Mouse (Mus musculus): ENCODE data around the gene Rfx7.
"Not testable (repeated sequence)": the region's sequence is repeated elsewhere in the genome, so short reads cannot be mapped to it uniquely, and the experiment has no call there.

The Rfx7 gene

GRCm38 (mm10) chr9:72663534-72663918, 131.5 kb downstream of the Rfx7 start:
- no peak for DNase-seq (ENCODE audit: low read depth, low spot score)

GRCm38 (mm10) chr9:72664409-72665351, 132.6 kb downstream of the Rfx7 start:
- DNase-seq (ENCODE audit: low read depth, low spot score): no peak

- no peak for DNase-seq (ENCODE audit: low read depth, low spot score)
Measured at GRCm38 (mm10) chr9:72665517-72665916, 133.5 kb downstream of the Rfx7 start.

GRCm38 (mm10) chr9:72666352-72667021, 134.4 kb downstream of the Rfx7 start:
- DNase-seq (ENCODE audit: low read depth, low spot score): not testable (repeated sequence)

- no peak for DNase-seq (ENCODE audit: low read depth, low spot score)
Measured at GRCm38 (mm10) chr9:72667126-72667525, 135.1 kb downstream of the Rfx7 start.

- DNase-seq (ENCODE audit: low read depth, low spot score): no peak
Measured at GRCm38 (mm10) chr9:72669383-72669782, 137.3 kb downstream of the Rfx7 start.

GRCm38 (mm10) chr9:72672361-72672760, 140.3 kb downstream of the Rfx7 start:
- DNase-seq (ENCODE audit: low read depth, low spot score): no peak
